Mouse (Mus musculus) gastrocnemius, postnatal 25 days (tissue): ENCODE data around the gene Txndc5. TPM values are rescaled to one million over a fixed set of nuclear protein-coding genes. Genes with fewer than 3 reads are reported as not detected.

Experiments
- DNase-seq: peaks from one replicate; pipeline ENCODE4 v3.0.0; 2022
- total RNA-seq, 2 experiments: library from RNA; stranded (reverse); gene quantifications; 1 replicate in 1 of 2; 2 replicates in 1 of 2; pipeline ENCODE4 v1.2.3; 2021

Gene Txndc5
- total RNA-seq, 2 experiments from 2014 or later: 26.5 to 34.9 TPM

- no peak for DNase-seq
These were observed 77.2 kb downstream of the Txndc5 start for GRCm38 (mm10) chr13:38451446-38451845.

Other genes with a start within 250 kb of the Txndc5 start
- gene Bmp6, start 183.7 kb downstream of the Txndc5 start, total RNA-seq: 1 to 10 TPM; 8.5 to 8.8 TPM
- gene Bloc1s5, start 106.3 kb upstream of the Txndc5 start, total RNA-seq: 1 to 10 TPM; 5.3 to 5.7 TPM
- 10 to 100 TPM; 12.2 to 16.9 TPM for gene Eef1e1, start 130.2 kb upstream of the Txndc5 start, total RNA-seq